Mouse (Mus musculus) layer of hippocampus, adult 9-11 months (tissue): ENCODE data around the gene Mrps9.
"Not testable (repeated sequence)": the region's sequence is repeated elsewhere in the genome, so short reads cannot be mapped to it uniquely, and the experiment has no call there.

Experiments
- DNase-seq: peaks from one replicate; pipeline ENCODE4 v3.0.0; 2022

The Mrps9 gene

GRCm38 (mm10) chr1:42850663-42851397 is at the start of gene Mrps9:
Mrps9 (plus strand) TSS chr1:42851233.
- peak; percentile 97 for DNase-seq

- DNase-seq = no peak
Measured at GRCm38 (mm10) chr1:42813301-42813845, 37.7 kb upstream of the Mrps9 start.

- no peak for DNase-seq
Measured at GRCm38 (mm10) chr1:42814798-42815619, 36.0 kb upstream of the Mrps9 start.

GRCm38 (mm10) chr1:42851398-42851767 is 350 bp downstream of the Mrps9 start:
- no peak for DNase-seq

- DNase-seq = no peak
Measured at GRCm38 (mm10) chr1:42851810-42852209, 777 bp downstream of the Mrps9 start.

- no peak for DNase-seq
Measured at GRCm38 (mm10) chr1:42864719-42865250, 13.8 kb downstream of the Mrps9 start.

- no peak for DNase-seq
Measured at GRCm38 (mm10) chr1:42865336-42865939, 14.4 kb downstream of the Mrps9 start.

- DNase-seq = no peak
Measured at GRCm38 (mm10) chr1:42865986-42866385, 15.0 kb downstream of the Mrps9 start.

- DNase-seq = no peak
Measured at GRCm38 (mm10) chr1:42867188-42867587, 16.2 kb downstream of the Mrps9 start.

GRCm38 (mm10) chr1:42874174-42874573 is 23.1 kb downstream of the Mrps9 start:
- peak; percentile 53 for DNase-seq

GRCm38 (mm10) chr1:42875271-42875670 is 24.2 kb downstream of the Mrps9 start:
- no peak for DNase-seq

GRCm38 (mm10) chr1:42876463-42877093 is 25.5 kb downstream of the Mrps9 start:
- DNase-seq = no peak

GRCm38 (mm10) chr1:42877264-42877663 is 26.2 kb downstream of the Mrps9 start:
- peak; percentile 16 for DNase-seq

GRCm38 (mm10) chr1:42878851-42879250 is 27.8 kb downstream of the Mrps9 start:
- DNase-seq = no peak

- no peak for DNase-seq
Measured at GRCm38 (mm10) chr1:42882258-42882657, 31.2 kb downstream of the Mrps9 start.

GRCm38 (mm10) chr1:42883418-42883817 is 32.4 kb downstream of the Mrps9 start:
- not testable (repeated sequence) for DNase-seq

GRCm38 (mm10) chr1:42887835-42888234 is 36.8 kb downstream of the Mrps9 start:
- DNase-seq = no peak

GRCm38 (mm10) chr1:42888541-42889349 is 37.7 kb downstream of the Mrps9 start:
- DNase-seq = no peak

GRCm38 (mm10) chr1:42889421-42889887 is 38.4 kb downstream of the Mrps9 start:
- no peak for DNase-seq

- DNase-seq = no peak
Measured at GRCm38 (mm10) chr1:42894695-42895094, 43.7 kb downstream of the Mrps9 start.

- DNase-seq = no peak
Measured at GRCm38 (mm10) chr1:42905148-42905547, 54.1 kb downstream of the Mrps9 start.

- DNase-seq = peak; percentile 39
Measured at GRCm38 (mm10) chr1:42906696-42907095, 55.7 kb downstream of the Mrps9 start.
